Comparison of ENCODE assay signal across 13 mouse cellular contexts in genomic region chr6:24632061-24632460, GRCm38 (mm10). TPM values are rescaled to one million over a fixed set of nuclear protein-coding genes. Genes with fewer than 3 reads are reported as not detected.
DNase-seq lines count a peak whose midpoint lies in the region; ATAC-seq and TF ChIP-seq lines count a peak whose summit lies in the region.
"Had no signal": no experiment of that assay in that cellular context is flagged by ENCODE, and none has a peak within 500 bp of the region (broad histone marks: within the 10 kb centered on the region; RNA-seq: fewer than 3 reads in every experiment).

No protein-coding gene starts in this region.

- no peaks in the 10 kb centered on the region for H3K9me3 ChIP-seq in heart, embryonic 12.5 days (replicated peaks)
- H3K9me3 ChIP-seq in neural tube, embryonic 12.5 days = no peaks in the 10 kb centered on the region
- no peaks in the 10 kb centered on the region for H3K9me3 ChIP-seq in liver, embryonic 16.5 days (replicated peaks; ENCODE audit: control insufficient read depth, low read length)
- H3K9me3 ChIP-seq: midbrain, embryonic 12.5 days had no signal

- no peak overlapping the region for H3K4me3 ChIP-seq in heart, embryonic 12.5 days
- no peak overlapping the region for H3K4me3 ChIP-seq in neural tube, embryonic 12.5 days
- no peak overlapping the region for H3K4me3 ChIP-seq in liver, embryonic 16.5 days (ENCODE audit: low read depth, low read length)
- H3K4me3 ChIP-seq in left cerebral cortex, adult 2 months = no peak overlapping the region
- H3K4me3 ChIP-seq: midbrain, embryonic 12.5 days had no signal

- H3K4me1 ChIP-seq in heart, embryonic 12.5 days (replicated peaks) = peaks cover 17% of the 10 kb centered on the region
- H3K4me1 ChIP-seq in neural tube, embryonic 12.5 days = no peaks in the 10 kb centered on the region
- no peaks in the 10 kb centered on the region for H3K4me1 ChIP-seq in liver, embryonic 16.5 days (ENCODE audit: control insufficient read depth, low read depth, low read length)
- H3K4me1 ChIP-seq: midbrain, embryonic 12.5 days had no signal

- no peak for TF ChIP-seq CTCF in left cerebral cortex, adult 2 months (IDR thresholded peaks at IDR 0.05)

- intact Hi-C loops in left cerebral cortex, adult 2 months (cut with DNase I) = no loop called here

- H3K27ac ChIP-seq in heart, embryonic 12.5 days (ENCODE audit: poor library complexity, severe bottlenecking) = peak overlapping the region; percentile 72
- H3K27ac ChIP-seq in neural tube, embryonic 12.5 days = no peak overlapping the region
- H3K27ac ChIP-seq in liver, embryonic 16.5 days (ENCODE audit: low read length) = no peak overlapping the region
- no peak overlapping the region for H3K27ac ChIP-seq in left cerebral cortex, adult 2 months
- H3K27ac ChIP-seq: midbrain, embryonic 12.5 days had no signal

- 25% methylated on average over 4 of the region's 4 CpGs for WGBS in heart, embryonic 12.5 days
- WGBS in neural tube, embryonic 12.5 days = 82% methylated on average over 4 of the region's 4 CpGs
- WGBS in liver, embryonic 16.5 days (ENCODE audit: insufficient replicate concordance) = 63% methylated on average over 4 of the region's 4 CpGs

- peak overlapping the region; percentile 22; the same call in 1 of the 2 replicates for H3K9ac ChIP-seq in heart, embryonic 12.5 days
- H3K9ac ChIP-seq in neural tube, embryonic 12.5 days = no peak overlapping the region
- H3K9ac ChIP-seq in liver, embryonic 16.5 days (ENCODE audit: low read depth, low read length) = no peak overlapping the region
- H3K9ac ChIP-seq: midbrain, embryonic 12.5 days had no signal

- DNase-seq in heart, adult 8-10 months (ENCODE audit: low spot score) = no peak
- DNase-seq in neural tube, embryonic 10.5 days (ENCODE audit: extremely low spot score, low spot score) = no peak
- DNase-seq in adrenal gland, postnatal 25 days = peak; percentile 20
- DNase-seq in left cerebral cortex, adult 2 months (ENCODE audit: extremely low spot score in 1 of 2, low spot score in 2 of 2) = no peak
- DNase-seq in embryo, embryonic 10 days (ENCODE audit: low spot score) = no peak
- DNase-seq: cerebellum, postnatal 25 days; lung, adult 2 months had no signal

- peaks cover 15% of the 10 kb centered on the region for H3K36me3 ChIP-seq in heart, embryonic 12.5 days
- H3K36me3 ChIP-seq in neural tube, embryonic 12.5 days = peaks cover 14% of the 10 kb centered on the region; the same call in 1 of the 2 replicates
- no peaks in the 10 kb centered on the region; the same call in 1 of the 2 replicates for H3K36me3 ChIP-seq in liver, embryonic 16.5 days (ENCODE audit: control insufficient read depth, insufficient read depth)

- peak; percentile 72 for ATAC-seq in heart, embryonic 12.5 days (ENCODE audit: insufficient number of reproducible peaks, low FRiP score)
- peak; percentile 31; the same call in 1 of the 2 replicates for ATAC-seq in neural tube, embryonic 12.5 days (ENCODE audit: low FRiP score, low read depth)
- ATAC-seq in liver, embryonic 16.5 days (ENCODE audit: low read depth) = peak; percentile 71

- no peaks in the 10 kb centered on the region for H3K27me3 ChIP-seq in heart, embryonic 12.5 days (replicated peaks)
- no peaks in the 10 kb centered on the region for H3K27me3 ChIP-seq in neural tube, embryonic 12.5 days (replicated peaks)
- no peaks in the 10 kb centered on the region for H3K27me3 ChIP-seq in liver, embryonic 16.5 days (ENCODE audit: control insufficient read depth, insufficient read depth, low read depth, low read length)
- H3K27me3 ChIP-seq: midbrain, embryonic 12.5 days had no signal

- H3K4me2 ChIP-seq in heart, embryonic 12.5 days = peak overlapping the region; percentile 29
- H3K4me2 ChIP-seq in neural tube, embryonic 12.5 days (replicated peaks) = no peak overlapping the region
- H3K4me2 ChIP-seq in liver, embryonic 16.5 days (ENCODE audit: low read depth, low read length) = no peak overlapping the region
- H3K4me2 ChIP-seq: midbrain, embryonic 12.5 days had no signal

RNA-seq across cellular contexts. Expression of gene Wasl, which starts 32.7 kb away (rescaled TPM):
- polyA plus RNA-seq in heart, embryonic 12.5 days (2016; fragmentation: Nextera tagmentation; extraction: Ambion mirVana) = 66.1 and 66.7 TPM in 2 replicates
- 10 to 100 TPM; 23.5 to 27.0 (median 25.3) TPM for total RNA-seq in heart, adult 8-10 months (2022)
- polyA plus RNA-seq in neural tube, embryonic 12.5 days (2016; fragmentation: Nextera tagmentation; extraction: Ambion mirVana) = 57.5 and 78.8 TPM in 2 replicates
- 59.3 and 70.6 TPM in 2 replicates for total RNA-seq in adrenal gland, postnatal 25 days (2021)
- polyA plus RNA-seq in liver, embryonic 16.5 days (2015; fragmentation: Nextera tagmentation; extraction: Ambion mirVana) = 19.7 and 26.1 TPM in 2 replicates
- 100 to 1,000 TPM; 123 to 124 TPM for total RNA-seq in left cerebral cortex, adult 2 months (2021)

RNA-seq across cellular contexts. Expression of gene Lmod2, which starts 34.5 kb away (rescaled TPM):
- polyA plus RNA-seq in heart, embryonic 12.5 days (2016; fragmentation: Nextera tagmentation; extraction: Ambion mirVana) = 45.3 and 49.3 TPM in 2 replicates
- total RNA-seq in heart, adult 8-10 months (2022) = 100 to 1,000 TPM; 758 to 914 (median 862) TPM
- 0.19 TPM in 1 of 2 replicates, not detected in the other for polyA plus RNA-seq in neural tube, embryonic 12.5 days (2016; fragmentation: Nextera tagmentation; extraction: Ambion mirVana)
- 0.46 TPM in 1 of 2 replicates, not detected in the other for total RNA-seq in adrenal gland, postnatal 25 days (2021)
- polyA plus RNA-seq in liver, embryonic 16.5 days (2015; fragmentation: Nextera tagmentation; extraction: Ambion mirVana) = 0.31 and 0.33 TPM in 2 replicates
- not detected for total RNA-seq in left cerebral cortex, adult 2 months (2021)
- polyA plus RNA-seq: midbrain, embryonic 12.5 days; neural tube, embryonic 14.5 days; testis, adult 2 months had no signal

Comparison
In these comparisons a context has a peak if more than half of its experiments do, and no peak if none do; other contexts are left out.
1. RNA of gene Lmod2, which starts 34.5 kb away (total RNA-seq): 758 to 914 TPM in heart, adult 8-10 months; 0.46 TPM in adrenal gland, postnatal 25 days and not detected in left cerebral cortex, adult 2 months; every median in the first group is over 100 times any median in the second.
2. Peak in every context shown above with its lines, with median percentiles within 50 percentile points of each other: ATAC-seq.